Mouse (Mus musculus) liver, adult 2 months (tissue): ENCODE measurements around the gene Exoc3l4. TPM values are rescaled to one million over a fixed set of nuclear protein-coding genes. Genes with fewer than 3 reads are reported as not detected.

Experiments
- DNase-seq: peaks from one replicate; pipeline ENCODE4 v3.0.0-alpha.2; 2011; ENCODE audit warnings: low read depth, low spot score; ENCODE audit errors: extremely low read depth
- H3K27ac ChIP-seq: fragments of 200-500 bp; replicated peaks from 2 replicates; pipeline ENCODE4 v1.5.1; 2012; ENCODE audit warnings: low read depth, mild to moderate bottlenecking, control low read depth, inconsistent platforms, low read length; ENCODE audit not compliant: insufficient read depth
- H3K27me3 ChIP-seq: fragments of 200-500 bp; 2 replicates; pipeline ENCODE4 v1.6.1; 2012; ENCODE audit warnings: mild to moderate bottlenecking, moderate library complexity, low read length, inconsistent platforms; ENCODE audit not compliant: control insufficient read depth, insufficient read depth
- H3K36me3 ChIP-seq: fragments of 200-500 bp; 2 replicates; pipeline ENCODE4 v1.6.1; 2012; ENCODE audit warnings: low read length, inconsistent platforms; ENCODE audit not compliant: control insufficient read depth, insufficient read depth
- H3K4me1 ChIP-seq: fragments of 200-500 bp; 2 replicates; pipeline ENCODE4 v1.6.1; 2011; ENCODE audit warnings: low read length; ENCODE audit not compliant: control insufficient read depth, insufficient read depth
- H3K4me3 ChIP-seq: fragments of 200-500 bp; 2 replicates; pipeline ENCODE4 v1.5.1; 2011; ENCODE audit warnings: low read depth, mild to moderate bottlenecking, control low read depth, low read length, moderate library complexity; ENCODE audit not compliant: insufficient read depth
- H3K79me2 ChIP-seq: fragments of 200-500 bp; 2 replicates; pipeline ENCODE4 v1.6.1; 2012; ENCODE audit warnings: inconsistent platforms, mild to moderate bottlenecking, low read length, moderate library complexity; ENCODE audit not compliant: control insufficient read depth, insufficient read depth
- H3K9ac ChIP-seq: fragments of 200-500 bp; 2 replicates; pipeline ENCODE4 v1.6.1; 2012; ENCODE audit warnings: low read depth, mild to moderate bottlenecking, control low read depth, inconsistent platforms, low read length
- CTCF ChIP-seq: fragments of 200-500 bp; IDR thresholded peaks from 2 replicates; pipeline ENCODE4 v1.5.1; 2011; ENCODE audit warnings: low read depth, low read length, control low read depth
- POLR2A ChIP-seq: fragments of 200-500 bp; IDR thresholded peaks from 2 replicates; pipeline ENCODE4 v1.6.1; 2011; ENCODE audit warnings: low read length, control low read depth; ENCODE audit not compliant: insufficient read depth; ENCODE audit errors: extremely low read depth
- WGBS: fragments of 180-500 bp; shearing (Covaris S2); methylation state at CpG from one replicate; pipeline ENCODE4 v1.1.7; 2018; 5-methylcytosine and 5-hydroxymethylcytosine counted together
- polyA plus RNA-seq: library from polyadenylated mRNA; depleted of rRNA; stranded (reverse); fragments of >200 nt; gene quantifications from 2 replicates; pipeline ENCODE4 v1.2.3, GENCODE M21; 2012
- total RNA-seq: library from RNA; depleted of rRNA; stranded (reverse); fragments of >200 nt; gene quantifications from 2 replicates; pipeline ENCODE4 v1.2.3, GENCODE M21; 2014

Gene Exoc3l4
- total and polyA plus RNA-seq, 2 experiments: 1.0 to 3.4 TPM

DNA sequence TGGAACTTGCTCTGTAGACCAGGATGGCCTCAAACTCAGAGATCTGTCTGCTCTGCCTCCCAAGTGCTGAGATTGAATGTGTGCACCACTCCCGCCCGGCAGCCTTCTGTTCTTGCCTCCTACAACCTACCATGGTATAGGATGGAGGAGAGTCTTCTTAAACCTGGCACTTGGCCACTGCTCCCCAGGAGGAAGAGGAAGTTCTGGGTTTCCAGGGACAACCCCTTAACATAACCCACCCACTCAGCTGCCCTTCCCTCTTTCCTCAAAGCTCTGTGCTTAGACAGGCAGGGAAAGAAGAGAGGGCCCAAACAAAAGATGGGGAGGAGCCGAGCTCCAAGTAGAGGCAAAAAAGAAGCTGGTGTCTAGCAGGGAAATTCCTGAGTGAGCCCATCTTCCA, 24.7 kb downstream of the Exoc3l4 start:
- WGBS: 71% methylated on average over 3 of the region's 3 CpGs
- Histone ChIP-seq H3K27me3 (no peaks in the 10 kb centered on the region), H3K27ac (peak overlapping the region; percentile 92), H3K4me1 (peaks cover 38% of the 10 kb centered on the region), H3K79me2 (no peaks in the 10 kb centered on the region), H3K9ac (no peak overlapping the region), H3K36me3 (no peaks in the 10 kb centered on the region), H3K4me3 (no peak overlapping the region)
- TF ChIP-seq POLR2A (no peak), CTCF (no peak)
- DNase-seq: peak; percentile 43

DNA sequence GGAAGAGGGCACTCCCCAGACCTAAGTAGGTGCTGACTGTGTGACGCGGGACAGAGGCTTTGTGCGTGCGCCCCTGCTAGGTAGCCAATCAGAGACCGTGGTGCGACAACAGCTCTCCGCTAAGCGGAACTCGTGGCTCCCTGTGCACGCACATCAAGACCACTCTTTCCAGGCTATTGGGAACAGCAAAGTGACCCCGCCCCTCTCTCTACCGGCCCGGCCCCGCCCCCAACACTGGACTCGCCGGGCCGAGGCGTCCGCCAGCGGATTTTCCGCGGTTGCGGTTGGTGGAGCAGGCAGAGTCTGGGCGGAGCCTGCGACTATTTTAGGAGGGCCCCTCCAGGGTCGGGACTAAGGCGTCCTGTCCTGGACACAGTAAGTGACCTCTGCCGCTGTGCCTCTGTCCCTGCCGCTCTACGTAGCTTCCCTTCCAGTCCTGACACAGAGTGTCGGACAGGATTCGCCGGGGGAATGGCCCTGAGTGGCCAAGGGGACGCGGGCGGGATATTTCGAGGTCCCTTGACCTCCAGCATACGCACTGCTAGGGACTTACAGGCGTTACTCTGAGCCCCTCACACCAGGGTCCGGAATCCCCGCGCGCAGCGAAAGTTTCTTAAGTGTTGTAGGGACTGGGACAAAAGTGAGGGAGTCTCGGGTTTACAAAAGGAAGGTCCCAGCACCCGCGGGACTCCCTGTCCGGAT, 25.6 kb downstream of the Exoc3l4 start, which contains the start of gene Tnfaip2:
Gene Tnfaip2 (plus strand): TSS at position 161 of the 702 bp plus-strand sequence.
- WGBS: 2% methylated on average over 48 of the region's 48 CpGs
- peak within 1 kb of the TSS; percentile 63 for H3K4me3 ChIP-seq
- no peak for TF ChIP-seq CTCF
- peak; percentile 95 for TF ChIP-seq POLR2A
- H3K36me3 ChIP-seq: no peaks in the 10 kb centered on the region
- H3K9ac ChIP-seq: peak within 1 kb of the TSS; percentile 70
- no peaks in the 10 kb centered on the region for H3K79me2 ChIP-seq
- H3K27ac ChIP-seq: peak within 1 kb of the TSS; percentile 92
- peak; percentile 82 for DNase-seq
- H3K27me3 ChIP-seq: no peaks in the 10 kb centered on the region
- peaks cover 34% of the 10 kb centered on the region for H3K4me1 ChIP-seq

DNA sequence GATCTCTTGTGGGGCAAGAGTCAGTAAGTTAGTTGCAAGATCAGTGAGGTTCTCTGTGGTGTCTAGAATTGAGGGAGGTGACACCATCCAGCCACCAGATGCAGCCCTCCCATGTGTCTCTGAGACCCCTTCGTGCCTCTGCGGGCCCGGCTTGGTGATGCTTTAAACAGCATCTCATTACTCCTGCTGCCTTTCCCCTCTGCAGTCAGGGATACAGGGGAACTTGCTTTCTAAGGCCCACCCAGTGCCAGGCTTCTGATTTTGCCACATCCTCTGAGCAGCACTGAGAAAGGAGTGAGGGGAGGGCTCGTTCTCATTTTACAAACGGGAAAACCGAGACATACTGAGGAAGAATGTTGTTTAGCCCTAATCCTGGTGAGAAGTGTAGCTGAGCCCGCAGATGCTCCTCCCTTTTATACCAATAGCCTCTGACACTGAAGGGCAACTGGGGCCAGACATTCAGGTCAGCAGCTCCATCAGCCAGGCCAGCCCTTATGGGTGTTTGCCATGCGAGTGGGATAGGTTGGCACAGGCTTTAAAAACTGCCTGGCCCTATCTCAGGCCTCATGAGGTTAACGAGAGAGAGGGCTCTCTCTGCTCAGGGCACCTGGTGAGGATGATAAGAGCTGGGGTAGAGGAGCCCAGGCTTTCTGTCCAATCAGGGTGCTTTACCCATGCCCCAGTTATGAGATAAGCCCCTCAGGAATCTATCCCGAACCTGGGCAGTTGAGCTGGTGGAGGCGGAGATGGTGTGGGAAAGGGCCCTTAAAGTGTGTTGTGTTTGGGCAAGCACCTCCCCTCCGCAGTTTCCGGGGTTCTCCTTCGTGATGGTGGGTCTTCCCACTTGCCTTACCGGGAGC, 26.4 kb downstream of the Exoc3l4 start:
- peaks cover 27% of the 10 kb centered on the region for H3K4me1 ChIP-seq
- TF ChIP-seq POLR2A (no peak), CTCF (no peak)
- peak overlapping the region; percentile 75 for H3K27ac ChIP-seq
- H3K36me3 ChIP-seq: no peaks in the 10 kb centered on the region; the same call in 1 of the 2 replicates
- peak overlapping the region; percentile 70 for H3K9ac ChIP-seq
- no peaks in the 10 kb centered on the region for H3K79me2 ChIP-seq
- WGBS: 20% methylated on average over 15 of the region's 15 CpGs
- H3K27me3 ChIP-seq: no peaks in the 10 kb centered on the region
- peak; percentile 83 for DNase-seq
- peak overlapping the region; percentile 63 for H3K4me3 ChIP-seq

DNA sequence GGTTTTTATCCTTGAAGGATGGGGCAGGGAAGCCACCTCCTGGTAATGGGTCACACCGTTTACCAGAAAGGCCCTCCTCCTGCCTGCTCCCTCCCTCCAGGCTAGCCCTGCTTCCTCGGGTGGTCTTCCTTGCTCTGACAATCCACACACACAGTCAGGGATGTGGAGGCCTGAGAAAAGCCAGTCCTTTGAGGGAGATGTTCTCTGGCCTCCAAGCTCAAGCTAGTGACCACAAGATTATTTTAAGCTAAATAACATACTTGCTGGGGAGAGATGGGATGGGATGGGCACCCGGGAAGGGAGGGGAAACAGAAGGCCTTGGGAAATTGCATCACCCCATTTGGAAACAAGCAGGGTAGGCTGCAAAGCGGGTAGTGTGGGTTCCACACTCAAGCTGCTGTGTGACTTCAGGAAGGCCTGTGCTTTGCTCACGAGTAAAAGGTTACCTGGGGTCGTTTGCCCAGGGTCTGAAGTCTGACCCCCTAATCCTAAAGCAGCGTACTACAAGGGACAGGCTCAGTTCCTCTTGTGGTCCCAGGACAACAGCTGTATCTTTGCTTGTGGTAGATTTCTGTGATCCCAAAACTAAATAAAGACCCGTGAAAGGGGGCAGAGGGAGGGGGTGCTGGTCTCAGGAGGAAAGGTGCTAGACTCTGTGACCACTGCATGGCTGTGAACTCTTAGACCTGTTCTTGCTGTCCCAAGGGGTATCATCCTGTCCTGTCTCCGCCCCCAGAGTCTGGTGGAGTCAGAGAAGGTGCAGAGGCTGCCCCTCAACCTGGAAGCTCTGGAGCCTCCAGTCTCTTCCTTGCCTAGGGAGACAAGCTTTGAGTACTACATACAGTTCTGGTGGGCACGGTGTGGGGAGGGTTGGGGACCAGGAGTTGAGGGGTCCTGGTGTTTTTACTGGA, 27.4 kb downstream of the Exoc3l4 start:
- Histone ChIP-seq H3K9ac (no peak overlapping the region; the same call in 1 of the 2 replicates), H3K79me2 (no peaks in the 10 kb centered on the region), H3K27me3 (no peaks in the 10 kb centered on the region), H3K4me1 (peaks cover 20% of the 10 kb centered on the region), H3K4me3 (peak overlapping the region; percentile 2; the same call in 1 of the 2 replicates), H3K36me3 (no peaks in the 10 kb centered on the region; the same call in 1 of the 2 replicates), H3K27ac (peak overlapping the region; percentile 8; the same call in 1 of the 2 replicates)
- no peak for TF ChIP-seq CTCF
- 33% methylated on average over 10 of the region's 10 CpGs for WGBS
- DNase-seq: peak; percentile 52

DNA sequence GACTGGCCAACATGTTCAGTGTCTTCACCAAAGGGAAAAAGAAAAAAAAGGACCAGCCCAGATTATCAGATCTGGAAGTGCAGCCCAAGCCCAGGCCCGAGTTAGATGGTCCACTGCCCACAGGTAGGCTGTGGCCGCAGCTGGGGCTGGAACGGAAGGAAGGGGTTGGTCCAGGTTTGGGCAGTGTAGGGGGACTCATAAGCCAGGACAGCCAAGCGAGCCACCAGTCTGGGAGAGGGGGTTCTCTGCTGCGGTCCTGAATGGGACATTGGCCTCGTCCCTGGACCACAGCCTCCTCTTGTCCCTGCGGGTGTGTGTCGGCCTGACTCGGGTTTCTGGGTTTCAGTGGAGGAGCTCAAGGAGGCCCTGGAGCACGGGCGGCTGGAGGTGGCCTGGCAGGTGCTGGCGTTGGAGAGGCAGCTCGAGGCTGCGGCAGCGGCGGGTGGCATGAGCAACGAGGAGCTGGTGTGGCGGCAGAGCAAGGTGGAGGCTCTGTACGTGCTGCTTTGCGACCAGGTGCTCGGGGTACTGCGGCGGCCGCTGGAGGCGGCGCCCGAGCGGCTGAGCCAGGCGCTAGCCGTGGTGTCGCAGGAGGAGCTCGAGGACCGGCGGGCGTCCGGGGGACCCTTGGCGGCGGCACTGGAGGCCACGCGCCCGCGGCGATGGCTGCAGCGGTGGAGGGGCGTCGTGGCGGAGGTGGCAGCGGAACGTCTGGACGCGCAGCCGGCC, 28.5 kb downstream of the Exoc3l4 start:
- Histone ChIP-seq H3K9ac (no peak overlapping the region), H3K36me3 (peaks cover 4% of the 10 kb centered on the region; the same call in 1 of the 2 replicates), H3K27ac (no peak overlapping the region), H3K79me2 (no peaks in the 10 kb centered on the region), H3K4me1 (peaks cover 24% of the 10 kb centered on the region), H3K4me3 (no peak overlapping the region), H3K27me3 (no peaks in the 10 kb centered on the region)
- 81% methylated on average over 52 of the region's 52 CpGs for whole genome bisulfite sequencing
- DNase-seq: no peak
- TF ChIP-seq POLR2A: no peak
